Mouse (Mus musculus) liver, embryonic 14.5 days (tissue): ENCODE results near the gene Map7. TPM values are rescaled to one million over a fixed set of nuclear protein-coding genes. Genes with fewer than 3 reads are reported as not detected.

ENCODE experiments used
- ATAC-seq: fragments of 200-750 bp; cut with Nextera tagmentation; 2 replicates; pipeline ENCODE4 v1.8.0; 2017; ENCODE audit warnings: moderate number of reproducible peaks, mild to moderate bottlenecking, moderate library complexity; ENCODE audit not compliant: insufficient read depth
- DNase-seq, 3 experiments: peaks; one replicate each; pipeline ENCODE4 v3.0.0-alpha.2; 2012 to 2013; ENCODE audit warnings: low read depth in 3 of 3, low spot score in 3 of 3
- H3K27ac ChIP-seq: fragments of 300-500 bp; sonication (generic); 2 replicates; pipeline ENCODE4 v1.5.1; 2014; ENCODE audit warnings: moderate library complexity, mild to moderate bottlenecking, control low read depth, inconsistent platforms
- H3K27me3 ChIP-seq: fragments of 300-500 bp; sonication (generic); 2 replicates; pipeline ENCODE4 v1.6.1; 2014; ENCODE audit warnings: mild to moderate bottlenecking, low read length, moderate library complexity; ENCODE audit not compliant: control insufficient read depth, insufficient read depth
- H3K36me3 ChIP-seq: fragments of 300-500 bp; sonication (generic); replicated peaks from 2 replicates; pipeline ENCODE4 v1.6.1; 2014; ENCODE audit warnings: low read depth; ENCODE audit not compliant: control insufficient read depth, insufficient read depth
- H3K4me1 ChIP-seq, 2 experiments: fragments of 200-500 bp in 1 of 2; fragments of 300-500 bp in 1 of 2; sonication (generic) in 1 of 2; replicated peaks; 2 replicates each; pipeline ENCODE4 v1.6.1; 2012 to 2014; ENCODE audit warnings: antibody characterized with exemption in 1 of 2, inconsistent platforms in 1 of 2, low read length in 1 of 2; ENCODE audit not compliant: control insufficient read depth in 2 of 2, insufficient read depth in 2 of 2
- H3K4me2 ChIP-seq: fragments of 300-500 bp; sonication (generic); 2 replicates; pipeline ENCODE4 v1.6.1; 2014; ENCODE audit warnings: low read depth, mild to moderate bottlenecking, control low read depth, moderate library complexity
- H3K4me3 ChIP-seq, 2 experiments: fragments of 200-500 bp in 1 of 2; fragments of 300-500 bp in 1 of 2; sonication (generic) in 1 of 2; 2 replicates each; pipeline ENCODE4 v1.5.1; 2012 to 2014; ENCODE audit warnings: low read depth in 2 of 2, low read length in 2 of 2, mild to moderate bottlenecking in 2 of 2, control low read depth in 1 of 2, inconsistent platforms in 1 of 2, moderate library complexity in 1 of 2; ENCODE audit not compliant: insufficient read depth in 1 of 2
- H3K9ac ChIP-seq: fragments of 300-500 bp; sonication (generic); replicated peaks from 2 replicates; pipeline ENCODE4 v1.6.1; 2014; ENCODE audit warnings: mild to moderate bottlenecking, control low read depth, moderate library complexity
- H3K9me3 ChIP-seq: fragments of 300-500 bp; sonication (generic); 2 replicates; pipeline ENCODE4 v1.6.1; 2016; ENCODE audit warnings: low read length, mixed read lengths; ENCODE audit not compliant: control insufficient read depth
- CTCF ChIP-seq: IDR thresholded peaks from 2 replicates; pipeline ENCODE4 v1.5.1; 2016; ENCODE audit warnings: antibody characterized with exemption, low read depth, control low read depth
- EP300 ChIP-seq: IDR thresholded peaks from 2 replicates; pipeline ENCODE4 v1.6.1; 2016; ENCODE audit warnings: antibody characterized with exemption, low read depth
- WGBS: fragments of 180-500 bp; shearing (Covaris S2); extraction: QIAGEN DNeasy Blood & Tissue Kit; methylation state at CpG from one replicate; pipeline ENCODE4 v1.1.7; 2014; ENCODE audit not compliant: insufficient replicate concordance; 5-methylcytosine and 5-hydroxymethylcytosine counted together
- polyA plus RNA-seq, 2 experiments: library from polyadenylated mRNA; depleted of rRNA in 1 of 2; stranded (reverse) in 1 of 2; unstranded in 1 of 2; fragments of >200 nt; fragmentation: Nextera tagmentation in 1 of 2; extraction: Ambion mirVana in 1 of 2; gene quantifications; 2 replicates each; pipeline versions ENCODE4 v1.2.1 to v1.2.3; 2012 to 2014

The Map7 gene
- polyA plus RNA-seq, 2 experiments: 2.2 to 2.3 TPM

DNA sequence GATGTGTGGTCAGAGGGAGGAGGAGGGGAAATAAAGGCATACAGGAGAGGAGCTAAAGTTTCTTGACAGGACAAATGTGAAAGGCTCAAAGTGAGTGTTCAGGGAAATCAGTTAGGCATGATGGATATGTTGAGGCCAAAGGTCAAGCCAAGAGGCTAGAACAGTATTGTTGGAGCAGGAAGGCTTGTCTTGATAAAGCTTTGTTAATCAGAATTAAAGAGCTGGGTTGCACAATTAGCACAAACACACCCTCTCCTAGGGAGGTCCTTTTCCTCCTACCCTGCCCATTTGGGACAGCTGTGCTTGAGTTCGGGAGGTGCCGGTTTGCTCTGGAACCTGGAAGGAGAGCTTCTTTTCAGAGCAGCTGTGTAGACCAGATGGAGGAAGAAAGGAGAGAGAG is 5.2 kb downstream of the Map7 start:
- Histone ChIP-seq H3K36me3 (no peaks in the 10 kb centered on the region), H3K9me3 (no peaks in the 10 kb centered on the region), H3K27me3 (peaks cover 19% of the 10 kb centered on the region), H3K4me3 (no peak overlapping the region), H3K4me2 (no peak overlapping the region), H3K9ac (no peak overlapping the region), H3K4me1 (peaks cover 0 to 4% of the 10 kb centered on the region in 2 experiments; a peak in 1 of 4 replicates), H3K27ac (no peak overlapping the region)
- DNase-seq (no peak), ATAC-seq (no peak)
- 54% methylated on average over 2 of the region's 2 CpGs for WGBS
- TF ChIP-seq CTCF (no peak), EP300 (no peak)

DNA sequence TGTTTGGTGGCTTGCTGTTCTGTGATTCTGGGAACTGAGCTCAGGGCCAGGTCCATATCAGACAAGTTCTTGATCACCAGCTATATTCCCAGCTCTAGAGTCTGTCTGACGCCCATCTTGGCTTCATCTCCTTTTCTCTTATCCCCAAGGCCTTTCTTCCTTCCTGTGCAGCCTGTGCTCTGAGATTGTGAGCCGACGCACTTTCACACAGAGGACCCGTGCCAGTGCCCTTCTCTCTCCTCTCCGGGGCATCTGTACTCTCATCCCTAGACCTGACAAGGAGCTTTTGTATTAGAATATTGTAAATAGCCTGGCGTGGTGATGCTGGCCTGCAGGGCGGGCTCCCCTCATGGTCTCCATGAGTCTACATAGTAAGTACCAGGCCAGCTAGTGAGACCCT is 7.1 kb downstream of the Map7 start:
- no peak; the same call in 1 of the 2 replicates for ATAC-seq
- Histone ChIP-seq H3K4me3 (no peak overlapping the region), H3K4me1 (peaks cover 0 to 3% of the 10 kb centered on the region in 2 experiments; a peak in 1 of 4 replicates), H3K4me2 (no peak overlapping the region), H3K27me3 (peaks cover under 1% of the 10 kb centered on the region; the same call in 1 of the 2 replicates), H3K27ac (no peak overlapping the region), H3K9me3 (no peaks in the 10 kb centered on the region), H3K36me3 (no peaks in the 10 kb centered on the region), H3K9ac (no peak overlapping the region)
- no peak for DNase-seq
- WGBS: 20% methylated on average over 7 of the region's 7 CpGs
- TF ChIP-seq EP300: no peak
- TF ChIP-seq CTCF: no peak

DNA sequence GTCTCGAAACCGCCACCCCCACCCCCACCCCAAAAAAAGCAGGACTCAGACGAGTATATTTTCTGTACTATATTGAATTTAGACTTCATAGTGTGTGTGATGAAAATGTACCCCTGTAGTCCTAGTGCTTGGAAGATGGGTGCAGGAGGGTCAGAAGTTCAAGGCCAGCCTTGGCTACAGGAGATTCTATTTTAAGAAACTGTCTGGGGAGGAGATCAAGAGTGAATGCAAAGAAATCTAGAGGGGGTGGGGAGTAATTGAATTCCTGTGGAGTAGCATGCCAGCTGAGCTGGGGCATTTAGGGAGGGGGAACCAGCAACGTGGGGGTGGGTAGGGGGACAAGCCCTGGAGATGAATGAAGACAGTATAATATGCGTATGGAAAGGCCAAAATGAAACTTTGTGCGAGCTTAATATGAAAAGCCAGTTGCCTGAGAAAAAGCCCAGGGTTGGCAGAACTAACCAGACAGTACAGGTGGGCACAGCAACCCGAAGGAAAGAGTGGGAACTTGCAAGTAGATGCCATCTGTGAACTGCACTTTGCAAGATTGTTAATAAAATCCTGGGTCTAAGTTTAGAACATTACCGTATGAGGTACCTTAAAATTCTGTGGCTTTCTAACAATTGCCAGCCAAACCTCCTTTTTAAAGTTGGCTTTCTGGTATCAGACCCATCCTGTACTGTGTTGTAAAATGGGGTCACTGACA is 8.9 kb downstream of the Map7 start:
- 65% methylated on average over 8 of the region's 8 CpGs for WGBS
- DNase-seq (no peak), ATAC-seq (no peak)
- Histone ChIP-seq H3K4me1 (peaks cover 0 to 5% of the 10 kb centered on the region in 2 experiments; a peak in 1 of 4 replicates), H3K36me3 (no peaks in the 10 kb centered on the region), H3K9ac (no peak overlapping the region), H3K9me3 (no peaks in the 10 kb centered on the region), H3K4me3 (no peak overlapping the region), H3K27ac (no peak overlapping the region), H3K4me2 (no peak overlapping the region), H3K27me3 (no peaks in the 10 kb centered on the region)
- TF ChIP-seq EP300 (no peak), CTCF (no peak)

DNA sequence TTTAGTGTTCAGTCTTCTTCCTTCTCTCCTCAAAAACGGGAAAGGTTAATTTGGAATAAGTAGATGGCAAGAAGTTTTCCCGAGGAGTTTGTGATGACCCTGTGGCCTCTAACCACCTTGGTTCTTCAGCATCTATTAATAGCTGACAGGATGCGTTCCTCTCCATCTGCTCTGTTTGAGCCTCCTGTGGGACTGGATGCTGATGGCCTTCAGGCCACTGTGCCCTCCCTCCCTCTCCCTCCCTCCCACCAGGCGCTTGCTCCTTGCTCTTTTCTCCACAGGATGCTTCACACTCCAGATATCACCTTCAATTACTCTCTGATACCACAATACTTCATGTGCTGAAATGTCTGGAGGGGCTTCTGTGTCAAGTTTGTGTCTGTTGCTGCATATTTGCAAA is 10.5 kb downstream of the Map7 start:
- Histone ChIP-seq H3K9me3 (no peaks in the 10 kb centered on the region), H3K27me3 (no peaks in the 10 kb centered on the region), H3K4me3 (no peak overlapping the region), H3K4me1 (peaks cover 0 to 5% of the 10 kb centered on the region in 2 experiments; a peak in 1 of 4 replicates), H3K4me2 (no peak overlapping the region), H3K27ac (no peak overlapping the region), H3K36me3 (no peaks in the 10 kb centered on the region), H3K9ac (no peak overlapping the region)
- no peak for TF ChIP-seq CTCF
- ATAC-seq (no peak), DNase-seq (no peak)
- WGBS: 39% methylated on average over 4 of the region's 4 CpGs

DNA sequence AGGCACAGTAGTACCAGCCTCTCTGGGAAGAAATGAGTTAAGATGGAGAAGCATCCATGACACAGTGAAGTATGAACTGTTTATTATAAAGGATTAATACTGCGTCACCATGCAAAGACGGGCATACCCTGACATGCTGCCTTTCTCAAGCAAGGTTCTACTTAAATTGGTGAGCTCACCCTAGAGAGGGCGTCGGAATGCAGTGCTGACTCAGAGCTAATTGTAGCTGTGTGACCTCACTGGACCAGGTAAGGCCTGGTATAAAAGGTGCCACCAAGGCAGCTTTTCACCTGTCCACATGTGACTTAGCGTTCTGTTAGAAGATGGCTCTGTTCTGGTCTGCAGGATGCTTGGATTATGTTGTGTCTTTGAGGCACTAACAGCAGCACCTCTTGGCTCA is 11.0 kb downstream of the Map7 start:
- TF ChIP-seq EP300: no peak
- no peak for TF ChIP-seq CTCF
- DNase-seq: no peak
- 78% methylated on average over 5 of the region's 5 CpGs for WGBS
- H3K27ac ChIP-seq: no peak overlapping the region
- H3K27me3 ChIP-seq: no peaks in the 10 kb centered on the region
- H3K4me2 ChIP-seq: no peak overlapping the region
- H3K4me3 ChIP-seq: no peak overlapping the region
- no peaks in the 10 kb centered on the region for H3K36me3 ChIP-seq
- no peak for ATAC-seq
- no peaks in the 10 kb centered on the region for H3K9me3 ChIP-seq
- no peak overlapping the region for H3K9ac ChIP-seq
- peaks cover 0 to 5% of the 10 kb centered on the region in 2 experiments; a peak in 1 of 4 replicates for H3K4me1 ChIP-seq
